Mouse (Mus musculus): ENCODE results near the gene Clca1.
"Not testable (repeated sequence)": the region's sequence is repeated elsewhere in the genome, so short reads cannot be mapped to it uniquely, and the experiment has no call there.

Gene Clca1

DNA sequence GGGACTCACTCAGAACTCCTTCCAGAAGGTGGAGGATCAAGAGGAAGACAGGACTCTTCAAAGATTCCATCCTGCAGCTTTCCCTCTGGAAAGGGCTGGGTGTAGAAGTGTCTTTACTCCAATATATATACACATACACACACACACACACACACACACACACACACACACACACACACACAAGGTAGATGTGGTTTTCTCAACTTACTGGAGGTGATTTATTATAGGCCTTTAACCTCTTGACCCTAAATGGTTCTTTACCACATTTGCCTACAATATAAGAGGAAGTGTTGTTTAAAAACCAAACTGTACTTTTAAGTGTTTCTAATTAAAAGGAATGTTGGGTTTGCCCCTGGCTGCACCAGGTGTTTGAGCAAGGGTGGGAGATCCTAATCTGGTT, at the start of gene Clca1:
Gene Clca1 (minus strand): TSS at position 101 of the 400 bp plus-strand sequence.
- DNase-seq (ENCODE audit: low read depth, low spot score): no peak

GRCm38 (mm10) chr3:145080904-145081303, 48.3 kb upstream of the Clca1 start:
- no peak for DNase-seq (ENCODE audit: low read depth, low spot score)

GRCm38 (mm10) chr3:145078405-145078804, 45.8 kb upstream of the Clca1 start:
- no peak for DNase-seq (ENCODE audit: low read depth, low spot score)

GRCm38 (mm10) chr3:145072339-145072738, 39.8 kb upstream of the Clca1 start:
- no peak for DNase-seq (ENCODE audit: low read depth, low spot score)

DNA sequence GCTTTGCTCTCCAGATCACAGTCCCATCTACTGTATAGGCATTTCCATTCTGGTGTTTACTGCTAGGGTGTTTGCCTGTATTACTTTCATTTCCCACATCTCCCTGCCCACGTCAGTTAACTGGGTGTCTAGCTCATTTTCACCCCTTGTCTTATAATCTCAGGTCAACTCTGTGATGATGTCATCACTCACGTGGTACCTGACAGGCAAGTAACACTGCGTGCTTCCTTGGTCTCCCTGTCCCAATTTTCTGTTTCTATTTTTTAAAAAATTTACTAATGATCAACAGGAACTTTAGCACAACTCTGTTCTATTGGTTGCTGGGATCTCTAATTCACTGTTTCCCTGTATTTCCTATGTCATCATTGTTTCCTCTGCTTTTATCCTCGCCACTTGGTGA, 36.4 kb upstream of the Clca1 start:
- no peak for DNase-seq (ENCODE audit: low read depth, low spot score)

- DNase-seq (ENCODE audit: low read depth, low spot score): not testable (repeated sequence)
Observed at GRCm38 (mm10) chr3:145055138-145055537, 22.6 kb upstream of the Clca1 start.

- DNase-seq (ENCODE audit: low read depth, low spot score): no peak
Observed at GRCm38 (mm10) chr3:145049820-145050219, 17.2 kb upstream of the Clca1 start.

GRCm38 (mm10) chr3:145038813-145039212, 6.2 kb upstream of the Clca1 start:
- DNase-seq (ENCODE audit: low read depth, low spot score): no peak

DNA sequence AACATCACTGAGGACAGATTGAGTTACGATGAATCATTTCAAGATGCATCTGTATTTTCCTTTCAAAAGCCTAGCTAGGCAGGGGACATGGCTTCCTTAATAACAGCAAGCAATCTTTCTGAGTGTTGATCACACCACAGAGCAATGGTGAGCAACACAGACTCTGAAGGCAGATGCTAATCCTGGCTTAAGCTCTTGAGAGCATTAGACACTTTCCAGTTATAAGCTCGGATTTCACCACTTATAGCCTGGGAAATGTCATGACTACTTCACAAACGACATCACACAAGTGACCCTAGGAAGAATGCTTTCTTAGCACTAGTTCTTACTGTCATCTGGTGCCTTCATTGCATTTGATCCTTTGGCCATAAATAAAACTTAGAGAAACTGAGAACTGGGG, 4.5 kb downstream of the Clca1 start:
- DNase-seq (ENCODE audit: low read depth, low spot score): peak; percentile 5

- peak; percentile 62 for DNase-seq (ENCODE audit: low read depth, low spot score)
Observed at GRCm38 (mm10) chr3:145026750-145027149, 5.8 kb downstream of the Clca1 start.

- no peak for DNase-seq (ENCODE audit: low read depth, low spot score)
Observed at GRCm38 (mm10) chr3:145017807-145018206, 14.8 kb downstream of the Clca1 start.

DNA sequence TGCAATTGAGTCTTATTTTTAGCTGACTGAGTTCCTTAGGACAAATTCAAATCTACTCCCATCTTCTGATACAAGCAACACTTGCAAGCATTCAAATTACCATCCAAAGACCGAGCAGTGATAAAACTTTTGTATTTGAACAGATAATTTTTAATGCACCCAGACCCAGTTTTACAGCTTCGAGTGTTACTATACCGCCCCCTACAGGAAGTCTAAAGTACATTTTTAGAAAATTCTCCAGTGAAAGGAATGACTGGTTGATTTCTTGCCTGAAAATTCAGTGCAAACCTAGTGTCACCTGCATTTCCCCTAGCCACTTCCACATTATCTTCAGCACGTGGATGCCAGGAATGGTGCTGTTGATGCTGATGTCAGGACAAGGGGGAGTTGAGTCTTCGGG, 28.2 kb downstream of the Clca1 start:
- DNase-seq (ENCODE audit: low read depth, low spot score): peak; percentile 8

DNA sequence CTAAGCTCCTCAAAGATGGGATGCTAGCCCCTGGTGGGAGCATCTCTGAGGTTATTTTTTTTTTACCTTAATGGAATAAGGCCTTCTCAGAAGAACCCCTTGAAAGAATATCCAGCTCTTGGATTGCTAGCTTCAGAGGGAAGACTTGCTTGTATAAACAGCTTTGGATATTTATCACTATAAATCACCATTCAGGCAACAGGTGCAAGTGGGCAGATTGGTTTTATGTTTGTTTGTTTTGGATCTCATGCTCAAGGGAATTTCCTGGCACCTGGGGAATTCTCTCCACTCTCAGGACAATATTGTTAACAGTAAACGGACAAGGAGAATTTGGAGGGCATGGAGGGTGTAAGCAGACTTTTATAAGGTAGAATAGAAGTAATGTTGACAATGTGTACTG, 31.7 kb downstream of the Clca1 start:
- no peak for DNase-seq (ENCODE audit: low read depth, low spot score)

DNA sequence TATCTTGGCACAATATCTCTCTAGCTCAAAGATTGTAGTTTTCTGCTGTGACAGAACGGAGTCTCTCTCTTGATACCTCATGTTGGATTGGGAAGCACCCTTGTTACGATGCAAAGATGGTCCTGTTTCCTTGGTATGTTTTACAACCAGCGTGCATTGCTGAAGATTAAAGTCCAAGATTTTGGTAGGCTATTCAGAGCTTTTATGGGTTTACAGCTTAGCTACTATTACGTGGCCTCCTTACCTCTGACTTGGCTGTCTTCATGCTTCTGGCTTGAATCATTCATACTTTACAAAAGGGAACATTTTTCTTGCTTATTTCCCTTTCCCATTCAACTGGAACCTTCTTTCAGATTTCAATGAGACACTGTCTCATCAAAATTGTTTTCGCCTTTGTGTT, 39.5 kb downstream of the Clca1 start:
- no peak for DNase-seq (ENCODE audit: low read depth, low spot score)

DNA sequence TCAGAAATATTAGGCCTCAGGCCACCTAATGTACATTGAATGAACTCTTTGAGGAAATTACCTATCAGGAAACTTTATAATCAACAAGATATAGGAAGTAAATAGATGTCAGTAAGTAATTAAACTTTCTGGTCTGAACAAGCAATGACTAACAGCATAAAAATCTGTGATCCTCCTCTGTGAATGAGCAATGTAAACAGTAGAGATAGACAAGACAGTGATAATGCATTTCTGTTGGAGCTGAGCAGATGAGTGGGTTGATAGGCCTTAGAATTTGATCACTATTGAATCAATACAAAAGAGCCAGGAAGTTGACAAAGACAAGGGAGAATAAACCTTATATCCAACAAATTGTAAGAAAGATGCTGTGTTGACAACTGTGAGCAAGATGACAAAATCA, 40.0 kb downstream of the Clca1 start:
- no peak for DNase-seq (ENCODE audit: low read depth, low spot score)

DNA sequence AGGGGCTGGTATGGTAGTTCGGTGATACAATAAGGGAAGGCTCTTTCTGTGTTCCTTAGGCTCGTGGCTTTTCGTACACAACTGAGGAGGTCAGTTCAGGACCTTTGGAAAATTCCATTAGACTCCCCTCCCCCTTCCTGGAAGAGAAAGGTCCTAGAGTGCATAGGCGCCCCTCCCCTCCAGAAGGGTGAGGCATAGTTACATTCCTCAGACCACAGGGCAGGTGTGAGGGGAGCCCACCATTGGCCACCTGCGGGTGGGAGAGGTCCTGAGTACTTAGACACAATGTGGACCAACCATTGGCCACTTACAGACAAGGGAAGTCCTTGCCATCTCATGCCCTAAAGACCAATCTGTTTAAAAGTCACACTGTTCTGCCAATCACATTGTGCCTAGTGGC, 46.7 kb downstream of the Clca1 start:
- no peak for DNase-seq (ENCODE audit: low read depth, low spot score)

GRCm38 (mm10) chr3:144980551-144980950, 52.0 kb downstream of the Clca1 start:
- DNase-seq (ENCODE audit: low read depth, low spot score): peak; percentile 48

GRCm38 (mm10) chr3:144977631-144978030, 54.9 kb downstream of the Clca1 start:
- DNase-seq (ENCODE audit: low read depth, low spot score): no peak

DNA sequence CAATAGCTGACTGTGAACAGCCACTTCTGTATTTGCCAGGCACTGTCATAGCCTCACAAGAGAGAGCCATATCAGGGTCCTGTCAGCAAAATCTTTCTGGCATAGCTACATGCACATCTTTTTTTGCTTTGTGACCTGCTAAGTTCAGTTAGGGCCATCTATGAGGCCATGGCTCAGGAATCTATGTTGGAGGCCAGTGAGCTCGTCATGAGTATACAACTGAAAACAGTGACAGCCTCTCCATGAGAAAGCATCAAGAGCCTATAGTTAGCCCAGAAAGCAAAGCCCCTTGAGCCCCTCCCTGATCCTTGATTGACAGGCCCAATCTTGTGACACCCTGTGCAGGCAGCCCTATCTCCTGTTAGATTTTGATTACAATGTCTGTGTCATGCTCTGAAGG, 56.5 kb downstream of the Clca1 start:
- no peak for DNase-seq (ENCODE audit: low read depth, low spot score)

DNA sequence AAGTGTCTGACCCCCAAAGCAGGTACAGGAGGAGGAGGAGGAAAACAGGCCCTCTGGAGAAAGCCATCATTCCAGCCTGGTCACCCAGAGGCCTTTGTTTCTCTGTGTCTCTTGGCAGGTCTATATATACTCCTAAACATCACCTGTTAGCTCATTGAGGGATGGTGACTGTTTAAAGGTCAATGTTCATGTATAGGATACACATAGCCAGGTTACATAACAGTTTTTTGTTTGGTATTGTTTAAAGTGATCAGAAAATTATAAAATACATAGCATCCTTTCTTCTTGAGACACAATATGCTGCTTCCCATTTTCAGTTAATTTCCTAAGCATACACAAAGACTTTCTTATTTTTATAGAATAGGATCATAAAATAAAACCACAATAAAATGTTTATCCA, 57.6 kb downstream of the Clca1 start, which contains the start of gene Clca4a:
Gene Clca4a (minus strand): TSS at position 101 of the 400 bp plus-strand sequence.
- no peak for DNase-seq (ENCODE audit: low read depth, low spot score)

DNA sequence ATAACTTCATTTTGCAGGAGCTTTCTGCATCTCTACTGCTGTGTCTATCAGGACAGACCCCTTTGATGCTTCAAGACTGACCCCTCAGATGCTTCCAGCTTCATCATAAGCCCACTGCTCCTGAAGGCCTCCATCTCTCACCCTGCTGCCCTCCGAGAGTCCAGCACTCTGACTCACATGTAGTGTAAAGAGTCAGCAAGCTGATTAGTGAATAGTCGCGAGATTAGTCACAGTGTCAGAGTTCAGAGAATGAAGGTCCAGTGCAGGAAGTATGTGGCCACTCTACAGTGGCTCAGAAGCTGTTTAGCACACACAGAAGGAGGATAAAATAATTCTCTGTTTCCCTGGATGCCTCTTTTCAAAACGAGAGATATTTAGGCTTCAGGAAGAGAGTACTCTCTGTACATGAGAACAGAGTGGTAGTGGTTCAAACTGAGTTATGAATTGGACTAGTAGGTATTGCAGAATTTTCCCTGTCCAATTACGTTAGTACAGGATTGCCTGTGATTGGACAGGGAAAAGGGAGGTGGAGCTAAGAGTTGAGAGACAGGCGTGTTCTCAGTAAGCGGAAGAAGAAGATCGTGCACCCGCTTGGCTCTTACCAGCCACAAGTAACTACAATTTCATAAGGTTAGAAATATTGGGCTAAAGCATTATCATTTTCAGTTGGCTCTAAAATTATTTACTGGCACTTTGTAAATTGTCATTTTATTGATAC, 60.9 kb downstream of the Clca1 start:
- no peak for DNase-seq (ENCODE audit: low read depth, low spot score)

DNA sequence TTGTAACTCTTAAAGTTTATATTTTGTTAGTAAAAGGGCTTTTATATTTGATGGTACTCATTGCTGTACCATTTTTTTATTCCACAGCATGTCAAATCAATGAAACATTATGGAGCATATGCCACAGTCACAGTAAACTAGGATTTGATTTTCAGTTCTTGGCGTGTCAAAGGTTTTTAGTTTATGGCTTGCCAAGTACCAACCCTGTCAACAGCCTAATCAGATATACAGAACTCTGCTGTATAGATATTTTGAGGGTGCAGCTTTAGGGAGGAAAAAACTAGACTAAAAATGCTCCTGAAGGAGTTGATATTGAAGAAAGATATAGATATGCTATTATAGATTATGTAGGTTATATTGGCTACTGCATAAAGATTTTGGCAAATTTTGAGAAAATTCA, 62.8 kb downstream of the Clca1 start:
- no peak for DNase-seq (ENCODE audit: low read depth, low spot score)

GRCm38 (mm10) chr3:144966074-144966473, 66.5 kb downstream of the Clca1 start:
- DNase-seq (ENCODE audit: low read depth, low spot score): no peak

Measured in brain, adult 2 months (tissue).